Mouse (Mus musculus) lung, postnatal 36 days (tissue): ENCODE measurements at regions not wholly inside any gene's neighbourhood (a gene's known extent, or its start where the extent isn't known, plus 50 kb on each side); places are given as distances from the start of the nearest gene placed in this dataset.

Experiments
- DNase-seq: peaks from one replicate; pipeline ENCODE4 v3.0.0; 2022; ENCODE audit warnings: mixed read lengths

GRCm38 (mm10) chr13:117152655-117153054, 55.7 kb upstream of the Emb start:
- no peak for DNase-seq

DNA sequence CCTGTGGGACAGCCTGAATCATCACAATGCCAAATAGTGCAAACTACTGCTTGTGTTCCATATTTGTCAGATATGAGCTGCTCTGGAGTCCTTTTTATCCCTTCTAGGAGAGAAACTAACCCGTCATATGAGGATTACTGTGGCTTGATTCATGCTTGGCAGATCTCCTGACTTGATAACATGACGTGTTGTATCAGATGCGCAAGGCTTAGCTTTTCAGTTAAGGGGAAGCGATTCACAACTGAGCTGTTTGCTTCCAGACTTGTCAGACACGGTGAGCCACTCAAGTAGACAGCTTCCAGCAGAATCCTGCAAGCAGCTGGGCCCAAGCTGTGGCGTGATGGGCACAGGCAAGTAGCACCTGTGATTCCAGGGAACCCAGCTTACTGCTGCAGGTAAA, 64.5 kb upstream of the Emb start:
- no peak for DNase-seq

DNA sequence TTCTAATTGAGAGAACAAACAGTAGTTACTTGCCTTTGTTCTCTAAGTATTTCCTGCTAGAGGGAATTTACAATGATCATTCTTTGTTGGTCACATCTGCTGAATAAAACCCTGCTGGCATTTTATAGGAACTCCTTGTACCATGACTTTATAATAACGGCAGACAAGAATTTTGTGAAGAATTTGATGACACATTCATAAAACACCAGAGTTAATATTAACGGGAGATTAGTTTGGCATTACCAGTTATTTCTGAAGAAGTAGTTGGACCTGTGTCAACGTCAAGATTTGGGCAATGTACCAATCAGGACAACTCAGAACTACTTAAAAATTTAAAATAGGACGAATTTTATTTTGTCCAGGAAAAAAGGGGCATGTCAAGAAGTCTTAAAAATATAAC, 65.1 kb upstream of the Emb start:
- no peak for DNase-seq

DNA sequence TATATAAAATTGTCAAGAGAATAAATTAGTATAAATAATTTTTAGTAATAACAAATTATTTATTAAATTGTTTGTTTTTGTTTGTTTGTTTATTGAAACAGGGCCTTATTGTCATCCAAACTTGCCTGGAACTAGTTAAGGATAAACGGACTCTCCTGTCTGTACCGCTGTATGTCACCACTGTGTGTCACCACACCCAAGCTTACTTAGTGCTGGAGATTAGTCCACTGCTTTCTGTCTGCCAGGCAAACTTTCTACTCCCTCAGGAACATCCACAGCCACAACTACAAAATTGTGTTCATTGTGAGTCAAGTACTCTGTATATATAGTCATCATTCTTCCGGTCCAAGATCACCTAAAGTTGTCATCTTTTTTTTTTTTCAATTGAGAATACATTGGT, 74.0 kb upstream of the Emb start:
- no peak for DNase-seq

DNA sequence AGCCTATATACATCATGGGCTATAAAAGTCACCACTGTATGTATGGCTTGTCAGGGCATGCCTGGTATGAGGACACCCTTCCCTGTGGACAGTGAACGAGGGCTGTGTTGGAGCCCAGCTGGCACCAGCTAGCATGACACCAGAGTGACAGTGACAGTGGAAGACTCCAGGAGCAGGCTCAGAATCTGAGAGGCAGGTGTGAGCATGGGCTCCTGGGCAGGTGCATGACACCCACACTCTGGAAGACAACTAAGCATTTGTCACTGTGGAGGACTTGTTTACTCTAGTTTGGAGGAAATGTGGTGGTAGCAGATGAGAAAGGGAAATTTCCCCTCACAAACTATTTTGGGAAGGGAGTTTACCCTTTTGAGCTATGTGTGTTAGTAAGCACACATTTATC, 76.2 kb upstream of the Emb start:
- no peak for DNase-seq

DNA sequence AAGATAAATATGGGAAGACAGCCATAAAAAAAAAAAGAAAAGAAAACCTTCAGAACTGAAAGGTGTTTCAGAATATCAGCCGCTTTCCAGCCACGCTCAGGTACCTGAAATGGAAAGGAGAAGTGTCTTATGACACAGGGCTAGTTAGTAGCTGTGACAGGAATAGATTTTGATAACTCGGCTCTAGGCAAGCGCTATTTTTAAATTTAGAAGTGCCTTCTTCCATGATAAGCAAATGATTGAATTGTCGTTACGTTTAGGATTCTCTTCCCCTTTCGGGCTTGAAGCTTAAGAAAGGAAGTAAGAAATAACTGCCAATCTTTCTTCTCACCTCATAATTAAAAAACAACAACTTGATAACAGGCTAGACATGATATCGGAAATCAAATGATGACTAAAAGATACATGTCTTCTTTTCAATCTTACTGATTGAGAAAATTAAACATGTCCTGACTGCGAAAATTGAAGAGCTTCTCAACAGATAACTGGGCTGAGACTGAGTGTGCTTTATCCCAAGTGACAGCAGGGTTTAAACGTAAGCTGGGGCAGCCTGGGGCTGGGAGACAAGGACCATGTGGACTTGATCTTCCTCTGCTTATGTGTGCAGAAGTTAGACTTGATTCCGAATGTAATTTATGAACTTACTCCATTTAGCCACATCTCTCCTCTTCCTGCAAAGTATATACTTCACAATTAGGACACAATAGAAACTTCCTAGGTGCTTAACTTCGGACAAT, 80.4 kb upstream of the Emb start:
- DNase-seq = no peak

GRCm38 (mm10) chr13:117127116-117127728, 81.1 kb upstream of the Emb start:
- DNase-seq = no peak

DNA sequence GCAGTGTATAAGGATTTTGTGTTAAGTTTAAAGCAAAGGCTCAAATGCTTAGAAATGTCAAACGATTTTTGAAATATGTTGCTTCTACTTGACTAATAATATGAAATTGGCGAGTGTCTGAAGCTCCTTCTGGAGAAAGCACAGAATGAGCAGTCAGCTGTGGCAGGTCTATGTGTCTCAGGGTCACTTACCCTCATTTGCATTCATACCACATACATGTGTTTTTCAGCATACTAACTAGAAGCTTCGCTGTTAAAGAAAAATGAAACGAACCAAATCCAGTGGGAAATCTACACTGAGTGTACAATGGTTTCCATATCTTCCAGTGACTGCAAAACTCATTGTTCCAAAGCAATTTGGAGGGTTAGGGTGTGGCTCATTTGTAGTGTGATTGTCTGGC, 88.7 kb upstream of the Emb start:
- DNase-seq = no peak

- DNase-seq = no peak
Measured at GRCm38 (mm10) chr13:117114797-117115196, 89.5 kb upstream of the Parp8 start.

- no peak for DNase-seq
Measured at GRCm38 (mm10) chr13:117112424-117112823, 87.1 kb upstream of the Parp8 start.

GRCm38 (mm10) chr13:117105151-117105660, 79.9 kb upstream of the Parp8 start:
- peak; percentile 17 for DNase-seq

- DNase-seq = no peak
Measured at GRCm38 (mm10) chr13:117094773-117095172, 69.4 kb upstream of the Parp8 start.

DNA sequence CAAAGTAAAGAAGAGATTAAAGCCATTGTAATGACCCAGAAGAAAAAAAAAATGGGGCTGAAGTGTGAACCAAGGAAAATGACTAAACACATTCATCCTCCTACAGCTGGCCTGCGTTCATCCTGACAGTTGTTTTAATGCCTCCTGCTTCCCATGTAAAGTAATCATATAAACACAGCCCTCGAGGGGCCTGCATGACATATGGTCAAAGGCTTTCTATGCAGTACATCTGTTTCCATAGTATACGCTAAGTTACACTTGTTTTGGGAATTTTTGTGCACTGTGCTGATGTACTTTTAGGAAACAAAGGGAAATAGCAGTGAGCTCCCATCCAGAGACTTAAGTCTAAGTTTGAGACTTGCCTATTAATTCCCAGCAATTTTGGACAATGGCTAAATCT, 63.3 kb upstream of the Parp8 start:
- no peak for DNase-seq

- no peak for DNase-seq
Measured at GRCm38 (mm10) chr13:117082758-117083157, 57.4 kb upstream of the Parp8 start.

DNA sequence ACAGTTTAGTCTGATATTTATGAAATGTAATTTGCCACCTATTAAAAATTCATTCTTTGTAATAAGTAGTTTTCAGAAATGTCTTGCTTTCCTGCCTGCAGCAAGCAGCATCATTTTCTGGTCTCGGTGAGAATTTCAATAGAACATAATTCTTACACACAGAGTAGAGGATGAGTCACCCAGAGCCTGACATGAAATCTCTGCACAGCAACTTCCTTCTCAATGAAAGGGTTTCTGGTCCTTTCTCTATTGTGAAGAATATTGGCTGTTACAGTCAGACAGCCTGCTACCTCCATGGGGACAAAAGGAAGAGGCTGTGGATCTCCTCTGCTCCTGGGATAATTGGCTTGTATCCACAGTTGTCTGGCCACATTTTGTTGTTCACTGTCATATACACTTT, 54.0 kb upstream of the Parp8 start:
- no peak for DNase-seq
